In the genomic region with DNA sequence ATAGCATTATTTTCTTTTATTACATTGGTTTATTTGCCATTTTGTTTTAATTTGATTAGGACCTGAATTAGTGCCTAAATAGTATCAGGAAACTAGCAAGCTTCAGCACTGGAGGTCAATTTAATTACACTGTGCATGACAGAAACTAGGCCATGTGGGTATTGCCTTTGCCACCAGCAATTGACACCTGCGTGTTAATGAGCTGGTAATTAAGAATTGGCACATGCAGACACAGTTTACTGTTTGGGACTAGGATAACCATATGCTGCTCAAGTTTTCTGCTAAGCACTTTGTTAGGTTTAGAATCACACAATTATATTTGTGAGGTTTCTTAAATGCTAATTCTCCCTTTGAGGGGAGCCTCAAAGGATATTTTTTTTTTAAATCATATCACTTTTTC, we compare ENCODE assay signal across 24 mouse cellular contexts. TPM values are rescaled to one million over a fixed set of nuclear protein-coding genes. Genes with fewer than 3 reads are reported as not detected.
DNase-seq lines count a peak whose midpoint lies in the region; ATAC-seq and TF ChIP-seq lines count a peak whose summit lies in the region.
"Had no signal": no experiment of that assay in that cellular context is flagged by ENCODE, and none has a peak within 500 bp of the region (broad histone marks: within the 10 kb centered on the region; RNA-seq: fewer than 3 reads in every experiment).

No protein-coding gene starts in this region.

- H3K27me3 ChIP-seq in forebrain, postnatal 0 days (ENCODE audit: insufficient read depth, low read length) = no peaks in the 10 kb centered on the region
- no peaks in the 10 kb centered on the region for H3K27me3 ChIP-seq in lung, postnatal 0 days (replicated peaks; ENCODE audit: insufficient read depth, low read length)
- H3K27me3 ChIP-seq: intestine, embryonic 15.5 days; limb, embryonic 15.5 days; lung, embryonic 15.5 days; neural tube, embryonic 12.5 days had no signal

- 0 out of 2 replicates have a peak, but pooled peaks have one; percentile 45 for ATAC-seq in forebrain, postnatal 0 days
- ATAC-seq in lung, postnatal 0 days = no peak
- ATAC-seq: intestine, embryonic 15.5 days had no signal

- TF ChIP-seq POLR2A in brain, embryonic 14.5 days (IDR thresholded peaks at IDR 0.05; ENCODE audit: borderline replicate concordance, extremely low read depth, insufficient read depth, insufficient read length, poor library complexity, severe bottlenecking) = no peak

- H3K27ac ChIP-seq in layer of hippocampus, adult 2 months = no peak overlapping the region
- no peak overlapping the region for H3K27ac ChIP-seq in forebrain, postnatal 0 days (ENCODE audit: low read depth, low read length)
- H3K27ac ChIP-seq in lung, postnatal 0 days (ENCODE audit: low read length) = no peak overlapping the region
- H3K27ac ChIP-seq: heart, embryonic 10.5 days; intestine, embryonic 15.5 days; limb, embryonic 15.5 days; liver, embryonic 14.5 days; lung, embryonic 15.5 days; neural tube, embryonic 12.5 days had no signal

- no peak overlapping the region for H3K9ac ChIP-seq in forebrain, postnatal 0 days
- H3K9ac ChIP-seq in lung, postnatal 0 days (replicated peaks; ENCODE audit: low read depth) = no peak overlapping the region
- H3K9ac ChIP-seq: intestine, embryonic 15.5 days; limb, embryonic 15.5 days; liver, embryonic 14.5 days; lung, embryonic 15.5 days; neural tube, embryonic 12.5 days had no signal

- 25% methylated on average over 1 of the region's 1 CpGs for WGBS in forebrain, postnatal 0 days
- WGBS in lung, postnatal 0 days = 68% methylated on average over 1 of the region's 1 CpGs

- H3K36me3 ChIP-seq in forebrain, postnatal 0 days (ENCODE audit: insufficient read depth) = no peaks in the 10 kb centered on the region; the same call in 1 of the 2 replicates
- H3K36me3 ChIP-seq in lung, postnatal 0 days (ENCODE audit: insufficient read depth, low read length) = no peaks in the 10 kb centered on the region
- H3K36me3 ChIP-seq: heart, embryonic 10.5 days; intestine, embryonic 15.5 days; limb, embryonic 15.5 days; lung, embryonic 15.5 days; neural tube, embryonic 12.5 days had no signal

- no peak for TF ChIP-seq EP300 in lung, postnatal 0 days (IDR thresholded peaks at IDR 0.05)

- H3K4me2 ChIP-seq in forebrain, postnatal 0 days (ENCODE audit: low read depth) = no peak overlapping the region
- no peak overlapping the region for H3K4me2 ChIP-seq in lung, postnatal 0 days (replicated peaks; ENCODE audit: low read depth, low read length)
- H3K4me2 ChIP-seq: intestine, embryonic 15.5 days; limb, embryonic 15.5 days; lung, embryonic 15.5 days; neural tube, embryonic 12.5 days had no signal

- DNase-seq in cerebellum, adult 9-10 months = peak; percentile 2
- no peak for DNase-seq in cerebellum, adult 9-11 months
- no peak for DNase-seq in layer of hippocampus, adult 2 months (ENCODE audit: low spot score in 2 of 2)
- no peak for DNase-seq in layer of hippocampus, adult 18-20 months (ENCODE audit: low spot score in 2 of 2)
- DNase-seq in brain, embryonic 14.5 days (ENCODE audit: low read depth) = peak; percentile 91
- no peak for DNase-seq in forebrain, postnatal 0 days
- no peak for DNase-seq in lung, postnatal 0 days (ENCODE audit: low spot score)
- DNase-seq in adrenal gland, adult 8-10 months = no peak
- DNase-seq: adrenal gland, postnatal 14 days; cerebellum, adult 11 months; gastrocnemius, postnatal 10 days; kidney, adult 9 months; kidney, postnatal 36 days; layer of hippocampus, adult 9-11 months; left cerebral cortex, postnatal 4 days; lung, postnatal 4 days; thymus, adult 18-20 months; thymus, postnatal 4 days had no signal

- TF ChIP-seq CTCF in layer of hippocampus, adult 2 months (conservative IDR thresholded peaks at IDR 0.05) = no peak
- TF ChIP-seq CTCF in brain, embryonic 14.5 days (IDR thresholded peaks at IDR 0.05; ENCODE audit: borderline replicate concordance, extremely low read depth, insufficient read depth, insufficient read length) = no peak
- TF ChIP-seq CTCF in forebrain, postnatal 0 days (IDR thresholded peaks at IDR 0.05; ENCODE audit: low read depth) = no peak
- TF ChIP-seq CTCF in lung, postnatal 0 days (IDR thresholded peaks at IDR 0.05) = no peak

- no peaks in the 10 kb centered on the region for H3K9me3 ChIP-seq in forebrain, postnatal 0 days (ENCODE audit: low read length)
- H3K9me3 ChIP-seq in lung, postnatal 0 days (ENCODE audit: low read length) = no peaks in the 10 kb centered on the region
- H3K9me3 ChIP-seq: heart, embryonic 10.5 days; intestine, embryonic 15.5 days; limb, embryonic 15.5 days; lung, embryonic 15.5 days; neural tube, embryonic 12.5 days had no signal

- 0 out of 2 replicates have a peak, but pooled peaks cover 3% of the 10 kb centered on the region for H3K4me1 ChIP-seq in forebrain, postnatal 0 days (ENCODE audit: insufficient read depth)
- H3K4me1 ChIP-seq in lung, postnatal 0 days (ENCODE audit: insufficient read depth, low read depth, low read length) = no peaks in the 10 kb centered on the region
- H3K4me1 ChIP-seq: heart, embryonic 10.5 days; intestine, embryonic 15.5 days; limb, embryonic 15.5 days; lung, embryonic 15.5 days; neural tube, embryonic 12.5 days had no signal

- peak overlapping the region; percentile 32; the same call in 1 of the 2 replicates for H3K4me3 ChIP-seq in layer of hippocampus, adult 2 months
- no peak overlapping the region for H3K4me3 ChIP-seq in forebrain, postnatal 0 days (ENCODE audit: low read depth, low read length)
- no peak overlapping the region for H3K4me3 ChIP-seq in lung, postnatal 0 days (ENCODE audit: low read depth, low read length)
- H3K4me3 ChIP-seq: heart, embryonic 10.5 days; intestine, embryonic 15.5 days; limb, embryonic 15.5 days; lung, embryonic 15.5 days; neural tube, embryonic 12.5 days had no signal

RNA-seq across cellular contexts. Expression of gene Pcdh10, which starts 53.5 kb away (rescaled TPM):
- total RNA-seq in layer of hippocampus, adult 2 months (2021) = 10 to 100 TPM; 91.9 to 92.5 TPM
- 10 to 100 TPM; 88.9 to 97.6 TPM for total RNA-seq in layer of hippocampus, adult 18-20 months (2021)
- 40.7 and 73.4 TPM in 2 replicates for polyA plus RNA-seq in brain, embryonic 14.5 days (2012; rRNA removed)
- 105 and 123 TPM in 2 replicates for total RNA-seq in forebrain, postnatal 0 days (2014; rRNA removed)
- polyA plus RNA-seq in forebrain, postnatal 0 days (2015; fragmentation: Nextera tagmentation; extraction: Ambion mirVana) = 14.0 and 17.9 TPM in 2 replicates
- polyA plus RNA-seq in lung, postnatal 0 days (2015; fragmentation: Nextera tagmentation; extraction: Ambion mirVana) = 0.02 and 0.19 TPM in 2 replicates
- 10 to 100 TPM in 1 of 4 experiments, 1 to 10 TPM in 3; 6.8 to 11.4 (median 8.0) TPM for total RNA-seq in adrenal gland, adult 8-10 months (2022)

Comparison
In these comparisons a context has a peak if more than half of its experiments do, and no peak if none do; other contexts are left out.
1. DNase-seq: peak in cerebellum, adult 9-10 months (single experiment) and brain, embryonic 14.5 days (single experiment); none in cerebellum, adult 9-11 months (single experiment), layer of hippocampus, adult 2 months (0 of 2), layer of hippocampus, adult 18-20 months (0 of 2), forebrain, postnatal 0 days (single experiment), lung, postnatal 0 days (single experiment) and adrenal gland, adult 8-10 months (single experiment).